Mouse (Mus musculus): ENCODE results near the gene Ltv1. TPM values are rescaled to one million over a fixed set of nuclear protein-coding genes. Genes with fewer than 3 reads are reported as not detected.
A peak's percentile ranks its signal among the peaks of the same experiment; 100 is the strongest.

Ltv1 gene
- polyA plus RNA-seq, 1 experiment from 2014 or later = 30.5 TPM

GRCm38 (mm10) chr10:13152811-13153364, 40.1 kb downstream of the Ltv1 start:
- ATAC-seq = no peak
- H3K36me3 ChIP-seq (ENCODE audit: control insufficient read depth, insufficient read depth) = no peaks in the 10 kb centered on the region
- 96% methylated on average over 4 of the region's 4 CpGs for whole genome bisulfite sequencing
- no peaks in the 10 kb centered on the region for H3K9me3 ChIP-seq (ENCODE audit: control insufficient read depth, low read length)
- H3K27me3 ChIP-seq (replicated peaks; ENCODE audit: control insufficient read depth, insufficient read depth, low read length) = no peaks in the 10 kb centered on the region
- no peak overlapping the region for H3K9ac ChIP-seq (replicated peaks; ENCODE audit: low read depth, low read length)
- H3K4me2 ChIP-seq (ENCODE audit: low read length) = no peak overlapping the region
- H3K4me3 ChIP-seq (replicated peaks; ENCODE audit: low read length) = no peak overlapping the region
- H3K27ac ChIP-seq (ENCODE audit: low read length) = no peak overlapping the region
- no peaks in the 10 kb centered on the region; the same call in 1 of the 2 replicates for H3K4me1 ChIP-seq (replicated peaks; ENCODE audit: control insufficient read depth, insufficient read depth, low read length)

- WGBS = 63% methylated on average over 5 of the region's 5 CpGs
- H3K27me3 ChIP-seq (replicated peaks; ENCODE audit: control insufficient read depth, insufficient read depth, low read length) = no peaks in the 10 kb centered on the region
- H3K4me3 ChIP-seq (replicated peaks; ENCODE audit: low read length) = no peak overlapping the region
- no peaks in the 10 kb centered on the region for H3K9me3 ChIP-seq (ENCODE audit: control insufficient read depth, low read length)
- ATAC-seq = peak; percentile 47
- no peak overlapping the region for H3K27ac ChIP-seq (ENCODE audit: low read length)
- H3K36me3 ChIP-seq (ENCODE audit: control insufficient read depth, insufficient read depth) = no peaks in the 10 kb centered on the region
- H3K4me1 ChIP-seq (replicated peaks; ENCODE audit: control insufficient read depth, insufficient read depth, low read length) = no peaks in the 10 kb centered on the region; the same call in 1 of the 2 replicates
- no peak overlapping the region for H3K4me2 ChIP-seq (ENCODE audit: low read length)
- H3K9ac ChIP-seq (replicated peaks; ENCODE audit: low read depth, low read length) = no peak overlapping the region
These were observed 41.6 kb downstream of the Ltv1 start for GRCm38 (mm10) chr10:13151353-13151752.

GRCm38 (mm10) chr10:13150435-13150834, 42.5 kb downstream of the Ltv1 start:
- 69% methylated on average over 3 of the region's 3 CpGs for WGBS
- H3K27ac ChIP-seq (ENCODE audit: low read length) = no peak overlapping the region
- H3K4me3 ChIP-seq (replicated peaks; ENCODE audit: low read length) = no peak overlapping the region
- no peak for ATAC-seq
- no peaks in the 10 kb centered on the region for H3K27me3 ChIP-seq (replicated peaks; ENCODE audit: control insufficient read depth, insufficient read depth, low read length)
- H3K36me3 ChIP-seq (ENCODE audit: control insufficient read depth, insufficient read depth) = no peaks in the 10 kb centered on the region
- no peaks in the 10 kb centered on the region for H3K9me3 ChIP-seq (ENCODE audit: control insufficient read depth, low read length)
- H3K9ac ChIP-seq (replicated peaks; ENCODE audit: low read depth, low read length) = no peak overlapping the region
- no peaks in the 10 kb centered on the region; the same call in 1 of the 2 replicates for H3K4me1 ChIP-seq (replicated peaks; ENCODE audit: control insufficient read depth, insufficient read depth, low read length)
- H3K4me2 ChIP-seq (ENCODE audit: low read length) = no peak overlapping the region

GRCm38 (mm10) chr10:13140434-13140833, 52.5 kb downstream of the Ltv1 start:
- Histone ChIP-seq H3K4me3 (replicated peaks; ENCODE audit: low read length) (no peak overlapping the region), H3K4me2 (ENCODE audit: low read length) (no peak overlapping the region), H3K36me3 (ENCODE audit: control insufficient read depth, insufficient read depth) (no peaks in the 10 kb centered on the region), H3K4me1 (replicated peaks; ENCODE audit: control insufficient read depth, insufficient read depth, low read length) (no peaks in the 10 kb centered on the region), H3K27me3 (replicated peaks; ENCODE audit: control insufficient read depth, insufficient read depth, low read length) (no peaks in the 10 kb centered on the region), H3K9ac (replicated peaks; ENCODE audit: low read depth, low read length) (no peak overlapping the region), H3K27ac (ENCODE audit: low read length) (no peak overlapping the region), H3K9me3 (ENCODE audit: control insufficient read depth, low read length) (no peaks in the 10 kb centered on the region)
- 75% methylated on average over 2 of the region's 2 CpGs for WGBS
- ATAC-seq = no peak

GRCm38 (mm10) chr10:13137906-13138305, 55.1 kb downstream of the Ltv1 start:
- 86% methylated on average over 6 of the region's 6 CpGs for WGBS
- Histone ChIP-seq H3K4me3 (replicated peaks; ENCODE audit: low read length) (no peak overlapping the region), H3K9ac (replicated peaks; ENCODE audit: low read depth, low read length) (no peak overlapping the region)

GRCm38 (mm10) chr10:13135751-13136150, 57.2 kb downstream of the Ltv1 start:
- H3K9me3 ChIP-seq (ENCODE audit: control insufficient read depth, low read length) = no peaks in the 10 kb centered on the region
- no peak overlapping the region for H3K27ac ChIP-seq (ENCODE audit: low read length)
- ATAC-seq = no peak
- no peak overlapping the region for H3K4me3 ChIP-seq (replicated peaks; ENCODE audit: low read length)
- no peak overlapping the region for H3K4me2 ChIP-seq (ENCODE audit: low read length)
- WGBS = 92% methylated on average over 7 of the region's 7 CpGs
- H3K9ac ChIP-seq (replicated peaks; ENCODE audit: low read depth, low read length) = no peak overlapping the region
- no peaks in the 10 kb centered on the region for H3K4me1 ChIP-seq (replicated peaks; ENCODE audit: control insufficient read depth, insufficient read depth, low read length)
- no peaks in the 10 kb centered on the region for H3K36me3 ChIP-seq (ENCODE audit: control insufficient read depth, insufficient read depth)
- H3K27me3 ChIP-seq (replicated peaks; ENCODE audit: control insufficient read depth, insufficient read depth, low read length) = no peaks in the 10 kb centered on the region

More at GRCm38 (mm10) chr10:13137906-13138305, 55.1 kb downstream of the Ltv1 start:
- Histone ChIP-seq H3K36me3 (ENCODE audit: control insufficient read depth, insufficient read depth) (no peaks in the 10 kb centered on the region), H3K4me1 (replicated peaks; ENCODE audit: control insufficient read depth, insufficient read depth, low read length) (no peaks in the 10 kb centered on the region), H3K4me2 (ENCODE audit: low read length) (no peak overlapping the region), H3K9me3 (ENCODE audit: control insufficient read depth, low read length) (no peaks in the 10 kb centered on the region), H3K27me3 (replicated peaks; ENCODE audit: control insufficient read depth, insufficient read depth, low read length) (no peaks in the 10 kb centered on the region), H3K27ac (ENCODE audit: low read length) (no peak overlapping the region)
- no peak for ATAC-seq

GRCm38 (mm10) chr10:13135276-13135675, 57.7 kb downstream of the Ltv1 start:
- Histone ChIP-seq H3K4me3 (replicated peaks; ENCODE audit: low read length) (no peak overlapping the region), H3K9me3 (ENCODE audit: control insufficient read depth, low read length) (no peaks in the 10 kb centered on the region), H3K27ac (ENCODE audit: low read length) (no peak overlapping the region), H3K9ac (replicated peaks; ENCODE audit: low read depth, low read length) (no peak overlapping the region), H3K27me3 (replicated peaks; ENCODE audit: control insufficient read depth, insufficient read depth, low read length) (no peaks in the 10 kb centered on the region), H3K4me1 (replicated peaks; ENCODE audit: control insufficient read depth, insufficient read depth, low read length) (no peaks in the 10 kb centered on the region), H3K36me3 (ENCODE audit: control insufficient read depth, insufficient read depth) (no peaks in the 10 kb centered on the region), H3K4me2 (ENCODE audit: low read length) (no peak overlapping the region)
- no peak for ATAC-seq
- 96% methylated on average over 7 of the region's 7 CpGs for WGBS

- Histone ChIP-seq H3K9me3 (ENCODE audit: control insufficient read depth, low read length) (no peaks in the 10 kb centered on the region), H3K36me3 (ENCODE audit: control insufficient read depth, insufficient read depth) (no peaks in the 10 kb centered on the region), H3K4me3 (replicated peaks; ENCODE audit: low read length) (no peak overlapping the region), H3K4me1 (replicated peaks; ENCODE audit: control insufficient read depth, insufficient read depth, low read length) (no peaks in the 10 kb centered on the region), H3K4me2 (ENCODE audit: low read length) (no peak overlapping the region), H3K27me3 (replicated peaks; ENCODE audit: control insufficient read depth, insufficient read depth, low read length) (no peaks in the 10 kb centered on the region), H3K27ac (ENCODE audit: low read length) (no peak overlapping the region), H3K9ac (replicated peaks; ENCODE audit: low read depth, low read length) (no peak overlapping the region)
- WGBS = 89% methylated on average over 4 of the region's 4 CpGs
- ATAC-seq = no peak
These were observed 59.1 kb downstream of the Ltv1 start for GRCm38 (mm10) chr10:13133850-13134249.
